Mouse (Mus musculus) adrenal gland, adult 10 weeks (tissue): Measurements from ENCODE around the gene Trim30b. TPM values are rescaled to one million over a fixed set of nuclear protein-coding genes. Genes with fewer than 3 reads are reported as not detected.

ENCODE experiments used
- polyA plus RNA-seq: library from polyadenylated mRNA; stranded (reverse); fragments of 350-450 nt; fragmentation: Illumina TruSeq; extraction: RNeasy Lipid Tissue Mini Kit (QIAGEN cat#74804); gene quantifications from one replicate; pipeline ENCODE4 v1.2.3, GENCODE M21; 2014; ENCODE audit warnings: low read depth, low replicate concordance

The Trim30b gene
- 0.58 TPM for polyA plus RNA-seq

GRCm38 (mm10) chr7:104369736-104370414 lies at the start of gene Trim30b:
TSS of gene Trim30b (minus strand) at chr7:104369884.

DNA sequence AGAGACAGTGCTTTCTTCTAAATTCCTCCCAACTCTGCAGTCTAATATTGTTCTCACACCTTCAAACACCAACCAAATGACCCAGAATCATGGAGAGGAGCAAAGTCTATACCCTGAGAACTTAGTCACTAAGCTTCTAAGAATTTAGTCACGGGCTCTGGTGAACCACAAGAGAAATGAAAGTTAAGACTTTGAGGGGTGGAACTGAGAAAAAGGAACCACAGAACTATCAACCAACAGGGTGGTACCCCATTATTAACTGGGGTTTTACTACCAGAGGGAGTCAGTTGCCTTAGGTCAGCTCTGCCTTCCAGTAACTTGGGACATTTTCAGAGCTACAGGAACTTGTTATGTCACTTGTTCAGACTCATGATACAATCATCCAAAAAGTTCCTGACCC lies 31.0 kb upstream of the Trim30b start, which contains the start of gene Trim30c:
Gene Trim30c, minus strand, starts transcription at position 140 of the 400 bp plus-strand sequence.

DNA sequence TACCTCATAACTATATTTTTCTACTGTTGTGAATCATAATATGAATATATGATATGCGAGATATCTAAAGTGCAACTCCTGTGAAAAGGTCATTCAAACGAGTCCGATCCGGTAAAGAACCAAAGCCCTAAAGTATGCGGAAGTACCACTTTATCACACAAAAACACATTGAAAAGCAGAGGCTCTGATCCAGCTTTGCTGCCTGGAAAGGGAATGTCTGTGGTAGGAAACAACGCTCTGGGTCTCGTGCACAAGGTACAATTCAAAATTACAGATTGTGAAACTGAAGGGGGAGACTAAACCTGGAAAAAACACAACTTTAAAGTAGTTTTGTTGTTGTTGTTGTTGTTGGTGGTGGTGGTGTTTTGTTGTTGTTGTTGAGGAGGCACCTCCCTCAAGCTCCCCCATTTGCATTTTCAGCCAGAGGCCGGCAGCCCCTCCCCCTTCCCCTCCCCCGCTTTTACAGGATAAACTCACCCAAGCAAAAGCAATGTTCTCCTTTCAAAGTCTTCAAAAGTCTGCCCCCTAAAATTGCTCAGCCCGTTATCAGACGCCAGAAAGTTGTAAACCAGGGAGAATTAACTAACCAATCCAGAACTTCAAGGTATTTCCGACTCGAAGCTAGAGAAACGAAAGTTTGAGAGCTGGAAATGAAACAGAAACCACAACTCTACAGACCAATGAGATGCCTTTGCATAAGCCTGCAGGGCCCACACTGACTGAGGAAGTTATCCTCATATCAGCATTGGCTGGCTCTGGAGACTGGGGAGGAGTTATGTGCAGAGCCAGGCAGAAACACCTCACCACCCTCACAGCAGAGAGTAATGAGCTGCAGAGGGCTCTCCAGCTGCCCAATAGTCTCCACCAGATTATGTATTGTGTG lies 16.7 kb downstream of the Trim30b start, which contains the start of gene Trim12c:
Gene Trim12c, minus strand, starts transcription at position 646 of the 883 bp plus-strand sequence.

GRCm38 (mm10) chr7:104329171-104329570 lies 40.5 kb downstream of the Trim30b start, which contains the start of gene Trim34b:
TSS of gene Trim34b (plus strand) at chr7:104329471.

GRCm38 (mm10) chr7:104315369-104316080 lies 54.2 kb downstream of the Trim30b start, which contains the start of gene Trim12a:
TSS of gene Trim12a (minus strand) at chr7:104315466.

Other genes starting within 250 kb of the Trim30b start
- gene Ubqln5, start 240.1 kb downstream of the Trim30b start, polyA plus RNA-seq: not detected
- not detected for gene Olfr643, start 232.5 kb downstream of the Trim30b start, polyA plus RNA-seq
- gene Ubqln3, start 226.6 kb downstream of the Trim30b start, polyA plus RNA-seq: not detected
- not detected for gene Ubqlnl, start 219.3 kb downstream of the Trim30b start, polyA plus RNA-seq
- gene Olfm5, start 205.1 kb downstream of the Trim30b start, polyA plus RNA-seq: not detected
- not detected for gene Olfr648, start 186.5 kb downstream of the Trim30b start, polyA plus RNA-seq
- not detected for gene Olfr649, start 173.9 kb downstream of the Trim30b start, polyA plus RNA-seq
- gene Trim6, start 151.1 kb downstream of the Trim30b start, polyA plus RNA-seq: 1.0 TPM
- 37.6 TPM for gene Trim34a, start 125.4 kb downstream of the Trim30b start, polyA plus RNA-seq
- 11.2 TPM for gene Trim5, start 81.8 kb downstream of the Trim30b start, polyA plus RNA-seq
- gene Trim12a, start 54.4 kb downstream of the Trim30b start, polyA plus RNA-seq: 44.0 TPM
- gene Trim34b, start 40.4 kb downstream of the Trim30b start, polyA plus RNA-seq: not detected
- 52.3 TPM for gene Trim12c, start 16.5 kb downstream of the Trim30b start, polyA plus RNA-seq
- gene Trim30c, start 31.0 kb upstream of the Trim30b start, polyA plus RNA-seq: not detected
- gene Trim30a, start 95.3 kb upstream of the Trim30b start, polyA plus RNA-seq: 72.7 TPM
- 77.6 TPM for gene Trim30d, start 138.0 kb upstream of the Trim30b start, polyA plus RNA-seq
- gene Olfr651, start 180.2 kb upstream of the Trim30b start, polyA plus RNA-seq: not detected
- not detected for gene Olfr652, start 191.0 kb upstream of the Trim30b start, polyA plus RNA-seq
- not detected for gene Olfr653, start 207.4 kb upstream of the Trim30b start, polyA plus RNA-seq
- not detected for gene Olfr654, start 217.1 kb upstream of the Trim30b start, polyA plus RNA-seq
- not detected for gene Olfr655, start 231.9 kb upstream of the Trim30b start, polyA plus RNA-seq
- not detected for gene Olfr656, start 244.1 kb upstream of the Trim30b start, polyA plus RNA-seq